Mouse (Mus musculus): Measurements from ENCODE around the gene Tecpr2.

GRCm38 (mm10) chr12:110973829-110974228 is 84.8 kb downstream of the Tecpr2 start:
- TF ChIP-seq GATA1 (IDR thresholded peaks at IDR 0.05; ENCODE audit: borderline replicate concordance, low read length) = no peak
- TF ChIP-seq FLI1 (IDR thresholded peaks at IDR 0.05; ENCODE audit: low read length) = no peak

All from megakaryocyte, embryonic 14.5 days (primary cell).